Mouse (Mus musculus) testis, postnatal 14 days (tissue): ENCODE measurements around the gene Krt25.

Experiments
- DNase-seq: peaks from one replicate; pipeline ENCODE4 v3.0.0; 2021; ENCODE audit warnings: low spot score

Gene Krt25

DNA sequence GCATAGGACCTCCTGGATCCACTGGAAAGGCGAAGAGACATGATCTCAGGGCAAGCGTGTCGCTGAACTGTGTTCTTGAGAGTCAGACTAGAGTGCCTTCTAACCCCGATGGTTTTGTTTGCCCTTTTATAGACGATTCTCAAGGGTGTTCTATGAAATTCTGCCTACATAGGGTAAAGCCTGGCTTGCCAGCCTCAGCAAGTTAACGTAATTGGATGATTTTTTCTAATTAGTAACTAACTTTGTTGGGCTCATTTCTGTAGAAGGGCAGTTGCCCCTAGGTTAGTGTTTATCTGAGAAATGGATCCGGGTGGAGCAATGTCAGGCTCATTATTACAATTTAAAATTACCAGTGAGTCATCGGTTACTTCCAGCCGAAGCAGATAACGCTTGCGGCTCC lies at the start of gene Krt25:
TSS of gene Krt25 (minus strand) at position 101 of the 400 bp plus-strand sequence.
- no peak for DNase-seq

DNA sequence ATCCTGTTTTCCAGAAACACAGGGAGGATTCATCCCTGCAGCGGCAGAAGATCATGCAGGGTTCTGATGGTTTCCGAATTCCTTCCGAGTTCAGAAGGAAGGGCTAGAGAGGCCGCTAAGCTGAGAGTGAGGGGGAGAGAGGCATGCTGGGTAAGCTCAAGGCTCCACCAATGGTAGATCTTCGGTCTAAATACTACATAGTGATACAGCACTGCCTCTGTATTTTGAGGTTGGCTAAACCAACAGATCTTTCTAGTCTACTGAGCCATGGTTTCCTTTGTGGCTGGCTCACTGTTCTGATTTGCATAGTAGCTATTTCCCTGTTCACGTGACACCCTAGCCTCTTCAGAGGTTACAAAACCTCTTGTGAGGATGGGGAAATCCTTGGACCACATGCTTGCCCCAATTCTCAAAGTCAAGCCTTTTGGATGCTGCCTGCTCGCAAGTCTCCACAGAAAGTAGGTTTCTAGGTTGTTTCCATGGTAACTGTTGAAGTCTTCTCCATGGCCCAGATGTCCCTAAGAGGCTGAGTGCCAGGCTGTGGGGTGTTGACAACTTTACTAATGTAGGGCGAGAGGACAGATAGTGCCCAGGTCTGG lies 47.2 kb upstream of the Krt25 start:
- DNase-seq = no peak

DNA sequence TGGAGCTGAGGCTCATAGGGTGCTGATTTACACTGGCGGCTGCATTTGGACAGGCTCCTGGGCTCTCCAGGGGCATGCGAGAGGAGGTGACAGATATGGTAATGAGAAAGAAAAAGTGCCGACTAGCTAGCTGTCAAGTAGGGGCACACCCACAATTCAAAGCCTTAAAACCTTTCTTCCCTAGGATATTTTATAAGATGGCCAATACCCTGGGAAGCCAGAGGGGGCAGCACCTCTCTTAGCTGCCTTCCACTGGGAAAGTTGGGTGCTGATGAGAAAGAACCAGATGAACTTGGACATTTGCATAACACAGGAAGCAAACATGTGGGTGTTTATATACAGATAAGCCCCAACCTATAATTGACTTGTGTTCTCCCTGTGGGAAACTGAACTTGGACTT lies 46.5 kb upstream of the Krt25 start:
- DNase-seq = no peak

DNA sequence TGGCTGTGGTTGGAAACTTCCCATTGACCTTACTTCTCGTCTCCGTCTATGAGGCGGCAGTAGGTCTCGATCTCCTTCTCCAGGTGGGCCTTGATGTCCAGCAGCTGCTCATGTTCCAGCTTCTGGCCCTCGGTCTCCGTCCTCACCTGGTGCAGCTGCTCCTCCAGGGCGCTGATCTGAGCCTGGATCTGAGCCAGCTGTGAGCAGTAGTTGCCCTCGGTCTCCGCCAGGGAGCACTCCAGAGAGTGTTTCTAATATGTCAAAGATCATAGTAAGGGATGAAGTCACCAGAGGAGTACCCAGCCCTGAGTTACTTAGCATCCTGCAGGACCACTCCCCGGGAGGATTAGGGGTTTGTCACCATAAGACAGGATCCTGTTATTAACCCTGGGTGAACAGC lies 44.0 kb upstream of the Krt25 start:
- DNase-seq = no peak

DNA sequence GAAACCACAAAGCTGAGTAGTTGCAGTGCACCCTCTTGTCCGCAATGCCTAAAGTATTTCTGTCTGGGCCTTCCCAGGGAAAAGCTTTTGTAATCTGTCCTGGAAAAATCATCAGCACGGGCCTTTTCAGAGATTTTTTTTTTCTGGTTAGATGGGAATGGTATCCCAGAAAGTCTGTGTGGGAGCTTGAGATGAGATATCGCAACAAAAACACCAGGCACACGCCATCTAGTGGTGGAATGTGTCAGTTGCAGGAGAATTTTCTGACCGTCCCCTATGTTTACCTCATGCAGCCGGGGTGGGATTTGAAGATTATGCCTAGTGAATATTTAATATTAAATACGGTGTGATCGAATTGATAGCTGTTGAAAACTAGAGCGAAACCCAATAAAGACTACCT lies 41.7 kb upstream of the Krt25 start:
- peak; percentile 58 for DNase-seq

DNA sequence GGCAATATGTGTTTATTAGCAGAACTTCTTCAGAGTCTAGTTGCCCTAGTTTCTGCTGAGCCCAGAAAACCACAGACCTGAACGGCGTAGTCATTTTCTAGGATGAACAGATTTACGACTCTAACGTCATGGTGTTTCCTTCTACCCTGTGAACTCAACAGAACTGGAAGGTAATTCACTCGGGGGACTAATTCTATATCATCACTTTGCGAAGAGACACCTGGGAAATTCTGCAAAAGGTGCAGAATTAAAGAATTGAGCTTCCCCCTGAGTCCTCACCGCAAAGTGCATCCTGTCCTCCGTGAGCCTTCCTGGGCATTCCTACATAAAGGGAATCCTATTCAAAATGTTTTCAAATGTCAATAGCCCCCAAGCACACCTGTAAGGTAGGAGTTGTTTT lies 38.7 kb upstream of the Krt25 start:
- no peak for DNase-seq

DNA sequence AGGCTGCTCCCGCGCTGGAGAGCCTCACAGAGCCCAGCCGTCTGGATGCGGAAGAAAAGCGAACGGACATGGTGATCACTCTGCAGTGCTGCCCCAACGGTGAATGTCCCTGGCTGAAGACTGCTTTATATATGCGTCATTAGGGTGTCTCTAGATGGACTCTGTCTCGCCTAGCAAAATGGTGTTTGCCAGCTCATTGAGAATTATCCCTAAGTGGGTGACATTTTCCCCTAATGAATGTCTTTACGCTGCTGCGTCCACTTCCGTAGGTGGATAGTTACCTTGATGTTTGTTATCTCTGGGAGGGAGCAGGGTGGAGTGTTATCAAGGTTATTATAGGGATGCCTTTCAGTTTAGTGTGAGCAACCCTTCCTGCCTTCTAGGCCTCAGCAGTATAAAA lies 28.3 kb upstream of the Krt25 start, which contains the start of gene Krt27:
TSS of gene Krt27 (minus strand) at position 101 of the 400 bp plus-strand sequence.
- no peak for DNase-seq

DNA sequence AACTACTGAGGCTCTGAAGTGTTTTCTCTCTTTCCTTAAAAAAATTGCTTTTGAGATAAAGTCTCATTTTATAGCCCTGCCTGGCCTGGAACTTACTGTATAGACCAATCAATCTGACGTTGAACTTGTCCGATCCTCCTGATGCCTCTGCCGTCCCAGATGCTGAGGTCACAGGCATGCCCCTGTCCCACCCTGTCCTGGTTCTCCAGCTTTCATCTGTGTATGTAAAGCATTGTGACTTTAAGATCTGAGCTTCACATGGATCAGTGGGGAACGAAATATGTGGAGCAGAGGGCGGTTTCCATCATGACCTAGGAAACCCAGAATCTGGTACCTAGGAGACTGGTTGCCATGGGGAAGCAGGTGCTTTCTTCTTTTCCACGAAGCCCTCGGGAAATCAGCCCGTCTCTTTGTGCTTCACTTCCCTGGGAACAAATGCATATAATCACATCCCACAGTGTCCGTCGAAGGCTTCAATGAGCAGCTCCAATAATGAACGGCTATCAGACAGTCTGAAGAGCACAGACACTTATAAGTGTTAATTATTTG lies 16.6 kb upstream of the Krt25 start:
- no peak for DNase-seq

DNA sequence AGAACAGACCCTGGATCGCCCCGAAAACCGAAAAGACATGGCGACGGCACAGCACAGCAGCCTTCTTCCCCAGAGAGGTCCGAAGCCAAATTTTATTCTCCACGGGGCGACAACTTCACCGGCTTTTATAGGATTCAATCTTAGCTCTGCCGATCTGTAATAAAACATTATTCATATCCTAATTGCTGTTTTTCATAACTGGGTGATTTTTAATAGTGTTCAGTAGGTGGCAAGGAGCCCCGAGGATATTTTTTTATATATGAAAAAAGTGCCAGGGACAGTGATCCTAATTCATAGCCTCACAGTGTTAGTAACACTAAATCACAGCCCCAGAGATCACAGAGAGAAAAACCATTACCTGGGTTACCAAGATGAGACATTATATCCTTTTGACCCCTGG lies 15.1 kb upstream of the Krt25 start, which contains the start of gene Krt26:
TSS of gene Krt26 (minus strand) at position 101 of the 400 bp plus-strand sequence.
- no peak for DNase-seq

DNA sequence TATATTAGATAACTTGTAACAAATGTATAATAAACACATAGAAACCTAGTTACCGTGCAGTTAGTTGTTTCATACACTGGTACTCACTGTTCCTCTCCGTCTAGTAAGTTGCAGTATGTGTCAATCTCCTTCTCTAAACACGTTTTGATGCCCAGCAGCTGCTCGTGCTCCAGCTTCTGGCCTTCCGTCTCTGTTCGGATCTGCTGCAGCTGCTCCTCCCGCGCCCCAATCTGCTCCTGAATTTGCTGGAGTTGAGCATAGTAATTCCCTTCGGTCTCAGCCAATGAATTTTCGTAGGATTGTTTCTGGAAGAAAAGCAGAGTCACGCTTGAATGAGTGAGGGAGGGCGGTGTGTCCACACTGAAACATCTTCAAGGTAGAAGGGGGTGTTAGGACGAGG lies 10.7 kb upstream of the Krt25 start:
- DNase-seq = no peak

DNA sequence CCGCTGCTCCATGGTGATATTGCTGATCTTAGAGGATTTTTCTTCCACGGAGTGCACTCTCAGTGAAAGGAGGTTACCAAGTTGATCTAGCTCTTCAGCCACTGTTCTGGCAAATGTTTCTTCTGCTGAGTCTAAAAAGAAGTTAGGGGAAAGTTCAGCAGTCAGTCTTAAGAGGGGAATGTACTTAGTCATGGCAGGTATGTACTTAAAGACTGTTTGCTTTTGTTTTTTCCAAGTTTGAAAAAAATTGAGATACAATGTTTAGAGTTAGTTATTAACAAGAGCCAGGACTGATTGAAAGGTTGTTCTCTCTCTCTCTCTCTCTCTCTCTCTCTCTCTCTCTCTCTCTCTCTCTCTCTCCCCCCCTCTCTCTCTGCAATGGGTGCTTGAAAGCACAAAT lies 6.9 kb upstream of the Krt25 start:
- no peak for DNase-seq

DNA sequence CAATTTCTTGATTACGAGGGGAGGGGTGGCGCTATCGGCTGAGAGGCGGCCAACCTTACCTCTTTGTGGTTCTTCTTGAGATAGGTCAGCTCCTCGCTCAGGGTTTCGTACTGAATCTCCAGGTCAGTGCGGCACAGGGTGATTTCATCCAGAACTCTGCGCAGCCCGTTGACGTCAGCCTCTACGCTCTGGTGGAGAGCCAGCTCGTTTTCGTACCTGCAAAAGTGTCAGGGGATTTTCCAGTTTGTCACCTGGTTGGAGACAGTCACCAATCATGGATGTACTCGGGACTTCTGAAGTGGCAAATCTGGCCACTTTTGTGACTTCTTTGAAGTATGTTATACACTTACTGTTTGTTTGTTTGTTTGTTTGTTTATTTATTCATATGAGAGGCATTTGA lies 1.7 kb downstream of the Krt25 start:
- no peak for DNase-seq

DNA sequence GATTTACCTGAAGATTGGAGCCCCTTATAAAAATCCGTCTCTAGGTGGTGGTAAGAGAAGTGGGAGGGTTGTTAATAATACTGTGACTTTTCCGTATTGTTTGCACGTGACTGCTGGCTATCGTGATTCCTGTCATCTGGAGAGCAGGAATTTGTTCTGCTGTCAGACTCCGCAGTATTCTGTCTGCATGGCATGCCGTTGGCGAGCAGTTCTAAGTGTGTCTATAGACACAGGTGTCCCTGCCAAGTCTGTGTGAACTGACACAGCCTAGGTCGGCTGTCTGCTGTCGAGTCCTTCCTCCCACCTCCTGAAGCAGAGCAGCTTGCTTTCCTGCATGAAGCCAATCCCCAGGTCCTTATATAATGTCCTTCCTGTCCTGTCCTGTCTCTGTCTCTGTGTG lies 3.6 kb downstream of the Krt25 start:
- DNase-seq = no peak

DNA sequence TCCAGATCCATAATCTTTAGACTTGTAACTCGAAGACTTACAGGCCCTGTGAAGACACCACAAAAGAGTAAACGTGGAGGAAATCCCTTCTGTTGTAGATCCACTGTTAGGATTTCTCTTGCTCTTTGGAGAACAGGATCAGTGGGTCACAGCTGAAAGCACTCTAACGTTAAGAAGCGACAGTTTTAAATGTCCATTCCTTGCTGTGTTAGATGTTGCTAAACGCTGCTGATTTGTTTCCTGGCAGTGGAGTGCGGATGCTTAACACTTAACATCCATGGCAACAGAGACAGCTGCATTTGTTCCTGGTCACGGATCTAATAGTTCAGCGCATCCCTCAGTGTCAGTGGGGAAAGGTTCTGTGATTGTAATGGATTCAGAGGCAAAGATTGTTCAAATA lies 6.2 kb downstream of the Krt25 start:
- DNase-seq = no peak

DNA sequence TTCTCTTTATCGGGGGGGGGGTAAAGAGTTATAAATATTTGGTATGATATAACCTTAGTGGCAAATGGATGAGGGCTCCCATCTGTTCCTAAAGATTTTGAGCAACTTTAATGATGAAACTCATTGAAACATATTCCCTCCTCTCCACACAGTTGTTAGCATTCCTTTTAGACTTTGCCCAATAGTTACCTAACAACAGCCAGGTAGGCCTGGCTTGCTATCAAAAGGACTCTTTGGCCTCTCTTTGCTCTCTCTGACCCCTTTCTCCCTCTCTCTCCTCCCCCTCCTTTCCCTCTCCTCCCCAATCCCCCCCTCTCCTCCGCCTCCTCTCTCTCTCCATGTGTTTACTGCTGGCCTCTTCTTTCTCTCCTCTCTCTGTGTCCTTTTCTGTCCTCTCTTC lies 8.2 kb downstream of the Krt25 start:
- DNase-seq = no peak

DNA sequence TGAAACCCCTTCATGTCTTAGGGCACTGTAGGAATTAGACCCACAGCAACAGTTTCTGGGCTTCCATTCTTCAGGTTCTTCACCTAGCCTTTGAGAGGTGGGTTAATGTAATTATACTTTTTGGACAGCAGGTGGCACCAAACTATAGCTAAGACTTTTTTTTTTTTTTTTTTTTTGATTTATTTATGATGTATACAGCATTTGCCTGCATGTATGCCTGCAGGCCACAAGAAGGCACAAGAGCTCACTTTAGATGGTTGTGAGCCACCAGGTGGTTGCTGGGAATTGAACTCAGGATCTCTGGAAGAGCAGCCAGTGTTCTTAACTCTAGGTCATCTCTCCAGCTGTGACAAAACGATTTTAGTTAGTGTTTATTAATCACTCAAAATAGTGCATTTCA lies 11.9 kb downstream of the Krt25 start:
- DNase-seq = no peak

DNA sequence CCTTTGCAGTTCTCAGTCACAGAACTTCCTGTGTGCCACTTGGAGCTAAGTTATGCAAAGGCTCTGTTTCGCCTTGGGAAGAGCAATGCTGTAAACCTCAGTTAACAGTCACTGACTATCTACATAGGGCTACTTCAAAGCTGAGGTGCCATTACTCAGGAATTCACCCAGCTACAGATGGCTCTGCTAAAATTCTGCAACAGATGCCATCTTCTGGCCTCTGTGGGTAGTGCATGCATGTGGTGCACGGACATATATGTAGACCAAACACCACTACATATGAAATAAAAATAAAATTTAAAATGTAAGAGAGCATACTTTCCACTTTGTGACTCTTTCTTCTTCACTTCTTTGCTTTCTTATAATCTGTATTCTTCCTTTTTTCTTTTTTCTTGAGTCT lies 15.2 kb downstream of the Krt25 start:
- DNase-seq = no peak

DNA sequence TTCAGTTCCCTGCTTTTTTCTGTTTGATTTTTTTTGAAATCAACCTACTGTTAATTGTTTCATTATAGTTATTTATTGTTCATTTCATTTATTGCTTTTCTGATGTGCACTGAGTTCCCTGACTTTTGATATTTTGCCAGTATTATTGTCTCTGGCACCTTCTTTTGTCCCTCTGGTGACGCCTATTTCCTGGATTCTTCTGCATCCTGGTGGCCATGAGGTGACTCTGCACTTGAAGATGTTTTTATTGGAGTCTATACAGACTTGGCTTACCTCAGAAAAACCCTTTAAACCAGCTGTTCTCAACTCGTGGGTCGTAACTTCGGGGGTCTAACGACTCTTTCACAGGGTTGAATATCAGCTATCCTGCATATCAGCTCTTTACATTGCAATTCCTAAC lies 27.7 kb downstream of the Krt25 start:
- no peak for DNase-seq

DNA sequence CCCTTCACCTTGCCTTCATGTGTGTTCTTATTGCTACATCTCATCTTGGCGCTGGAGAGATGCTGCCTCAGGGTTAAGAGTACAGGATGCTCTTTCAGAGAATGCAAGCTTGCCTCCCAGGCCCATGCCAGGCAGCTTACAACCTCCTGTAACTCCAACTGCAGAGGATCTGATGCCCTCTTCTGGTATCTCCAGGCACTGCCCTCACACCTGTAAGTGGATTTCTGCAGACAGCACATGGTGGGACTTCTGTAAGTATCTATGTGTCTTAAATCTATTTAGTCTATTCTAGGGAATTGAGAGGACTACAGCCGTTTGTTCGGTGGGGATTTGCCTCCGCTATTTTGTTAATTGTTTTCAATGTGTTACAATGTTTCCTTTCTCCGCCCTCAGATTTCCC lies 29.9 kb downstream of the Krt25 start:
- peak; percentile 24 for DNase-seq

DNA sequence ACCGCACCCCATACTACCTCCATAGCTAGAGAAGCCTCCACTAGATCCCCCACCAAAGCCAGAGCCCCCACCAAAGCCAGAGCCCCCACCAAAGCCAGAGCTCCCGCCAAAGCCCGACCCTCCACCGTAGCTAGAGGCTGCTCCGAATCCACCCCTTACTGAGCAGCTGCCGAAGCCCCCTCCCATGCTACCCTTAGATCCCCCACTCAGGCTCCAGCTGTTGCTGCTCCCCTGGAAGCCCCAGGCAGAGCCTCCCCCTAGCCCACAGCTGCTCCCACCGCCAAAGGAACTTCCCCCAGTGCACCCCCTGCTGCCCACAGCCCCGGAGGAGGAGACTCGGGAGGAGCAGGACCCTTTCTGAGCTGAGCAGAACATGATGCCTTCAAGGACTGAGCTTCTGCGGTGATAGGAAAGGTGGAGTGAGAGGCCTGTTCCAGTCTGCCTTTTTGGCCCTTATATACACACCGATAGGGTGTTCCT lies 37.9 kb downstream of the Krt25 start, which contains the start of gene Krt24:
TSS of gene Krt24 (minus strand) at position 430 of the 480 bp plus-strand sequence.
- no peak for DNase-seq

DNA sequence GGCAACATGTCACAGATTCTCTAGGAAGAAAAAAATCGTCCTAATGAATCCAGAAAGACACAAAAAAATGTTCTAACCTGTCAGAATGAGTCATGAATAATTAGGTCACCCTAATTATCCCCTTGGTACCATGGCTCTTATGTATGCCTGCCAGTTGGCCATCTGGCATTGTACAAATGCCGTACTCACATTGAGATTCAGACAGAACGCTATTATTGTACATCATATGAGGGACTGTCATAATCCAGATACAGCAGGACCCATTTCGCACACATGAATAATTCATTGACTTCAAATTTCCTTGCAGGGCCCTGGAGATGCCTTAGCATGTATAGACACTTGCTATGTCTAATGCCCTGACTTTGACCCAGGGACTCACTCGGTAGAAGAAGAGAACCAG lies 38.7 kb downstream of the Krt25 start:
- DNase-seq = no peak

DNA sequence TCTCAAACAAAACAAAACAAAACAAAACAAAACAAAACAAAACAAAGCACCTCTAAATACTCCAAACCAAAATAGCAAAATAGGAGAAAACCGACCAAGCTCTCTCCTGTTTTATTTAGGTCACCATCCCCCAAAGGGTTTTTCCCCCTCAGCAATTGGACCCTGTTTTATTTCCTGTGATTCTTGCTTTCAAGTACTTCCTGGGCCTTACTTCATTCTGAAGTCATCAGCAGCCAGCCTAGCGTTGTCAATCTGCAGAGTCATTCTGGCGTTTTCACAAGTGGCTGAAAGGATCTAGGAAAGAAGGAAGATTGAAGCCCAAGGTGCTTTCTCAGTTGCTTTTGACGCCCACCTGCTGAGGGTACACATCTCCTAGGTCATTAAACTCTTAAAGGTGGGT lies 39.4 kb downstream of the Krt25 start:
- no peak for DNase-seq

DNA sequence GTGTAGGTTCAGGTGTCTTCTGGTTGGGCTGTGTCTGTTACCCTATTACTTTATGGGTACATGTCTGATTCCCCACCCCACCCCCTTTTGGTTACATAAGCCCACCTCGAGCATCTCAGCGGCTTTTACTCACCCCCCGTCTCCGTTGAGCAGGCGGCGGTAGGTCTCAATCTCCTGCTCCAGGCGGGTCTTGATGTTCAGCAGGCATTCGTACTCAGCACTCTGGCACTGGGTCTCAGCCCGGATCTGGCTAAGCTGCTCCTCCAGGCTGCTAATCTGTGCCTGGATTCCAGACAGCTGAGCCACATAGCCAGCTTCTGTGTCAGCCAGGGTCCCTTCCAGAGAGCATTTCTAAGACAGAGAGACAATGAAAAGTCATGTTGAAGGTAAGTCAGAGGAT lies 41.6 kb downstream of the Krt25 start:
- DNase-seq = no peak

DNA sequence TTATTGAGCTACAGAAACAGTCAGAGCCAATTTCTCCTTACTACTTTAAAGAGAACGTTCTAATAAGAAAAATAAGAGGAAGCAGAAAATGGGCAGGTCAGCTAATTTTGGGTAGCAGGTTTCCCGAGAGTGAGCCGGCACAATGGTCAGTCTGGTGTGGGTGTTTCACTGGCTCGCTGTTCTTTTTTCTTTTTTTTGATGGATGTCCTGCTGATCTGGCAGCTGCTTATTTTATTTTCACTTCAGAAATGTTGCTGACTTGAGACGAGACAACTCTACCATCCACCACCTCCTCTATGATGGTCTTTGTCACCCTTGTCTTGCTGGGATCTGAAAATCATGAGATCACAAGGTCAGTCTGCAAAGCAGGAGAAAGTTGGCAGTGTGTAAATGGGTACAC lies 42.8 kb downstream of the Krt25 start:
- no peak for DNase-seq
